Mouse (Mus musculus): ENCODE results near the gene Ifnar2. TPM values are rescaled to one million over a fixed set of nuclear protein-coding genes. Genes with fewer than 3 reads are reported as not detected.

Gene Ifnar2
- total RNA-seq, 2 experiments from 2014 or later: 29.3 to 37.3 TPM

- DNase-seq: peak; percentile 70 to 88
Measured at GRCm38 (mm10) chr16:91358555-91358954, 14.0 kb upstream of the Ifnar2 start.

- no peak for DNase-seq
Measured at GRCm38 (mm10) chr16:91359531-91359930, 13.1 kb upstream of the Ifnar2 start.

GRCm38 (mm10) chr16:91360162-91360561 is 12.4 kb upstream of the Ifnar2 start:
- DNase-seq: no peak

- DNase-seq: no peak
Measured at GRCm38 (mm10) chr16:91362006-91362405, 10.6 kb upstream of the Ifnar2 start.

GRCm38 (mm10) chr16:91362616-91363272 is 9.8 kb upstream of the Ifnar2 start:
- DNase-seq: peak; percentile 88 to 90

GRCm38 (mm10) chr16:91363483-91363882 is 9.1 kb upstream of the Ifnar2 start:
- peak; percentile 81 to 92 for DNase-seq

- DNase-seq: no peak
Measured at GRCm38 (mm10) chr16:91366567-91366966, 6.0 kb upstream of the Ifnar2 start.

GRCm38 (mm10) chr16:91367066-91367465 is 5.5 kb upstream of the Ifnar2 start:
- DNase-seq: no peak

- DNase-seq: no peak
Measured at GRCm38 (mm10) chr16:91373473-91374252, 1.1 kb downstream of the Ifnar2 start.

- DNase-seq: no peak
Measured at GRCm38 (mm10) chr16:91374253-91374634, 1.7 kb downstream of the Ifnar2 start.

GRCm38 (mm10) chr16:91376701-91377100 is 4.1 kb downstream of the Ifnar2 start:
- DNase-seq: no peak

- no peak for DNase-seq
Measured at GRCm38 (mm10) chr16:91378431-91378986, 5.9 kb downstream of the Ifnar2 start.

GRCm38 (mm10) chr16:91378991-91379390 is 6.4 kb downstream of the Ifnar2 start:
- no peak for DNase-seq

- no peak for DNase-seq
Measured at GRCm38 (mm10) chr16:91379412-91379811, 6.8 kb downstream of the Ifnar2 start.

- no peak for DNase-seq
Measured at GRCm38 (mm10) chr16:91380151-91380550, 7.6 kb downstream of the Ifnar2 start.

GRCm38 (mm10) chr16:91381606-91382005 is 9.0 kb downstream of the Ifnar2 start:
- no peak for DNase-seq

GRCm38 (mm10) chr16:91382261-91382790 is 9.7 kb downstream of the Ifnar2 start:
- no peak for DNase-seq

- DNase-seq: no peak
Measured at GRCm38 (mm10) chr16:91384221-91384620, 11.6 kb downstream of the Ifnar2 start.

- DNase-seq: peak; percentile 80 to 88
Measured at GRCm38 (mm10) chr16:91385621-91386020, 13.0 kb downstream of the Ifnar2 start.

- no peak for DNase-seq
Measured at GRCm38 (mm10) chr16:91386419-91387120, 14.0 kb downstream of the Ifnar2 start.

- no peak for DNase-seq
Measured at GRCm38 (mm10) chr16:91387121-91387486, 14.5 kb downstream of the Ifnar2 start.

- DNase-seq: no peak
Measured at GRCm38 (mm10) chr16:91390100-91390499, 17.5 kb downstream of the Ifnar2 start.

GRCm38 (mm10) chr16:91391421-91391820 is 18.8 kb downstream of the Ifnar2 start, which contains the start of gene Gm21970:
TSS of gene Gm21970 (plus strand) at chr16:91391721.
- DNase-seq: no peak
